Mouse (Mus musculus): ENCODE measurements around the gene Mypop.

Mypop gene

DNA sequence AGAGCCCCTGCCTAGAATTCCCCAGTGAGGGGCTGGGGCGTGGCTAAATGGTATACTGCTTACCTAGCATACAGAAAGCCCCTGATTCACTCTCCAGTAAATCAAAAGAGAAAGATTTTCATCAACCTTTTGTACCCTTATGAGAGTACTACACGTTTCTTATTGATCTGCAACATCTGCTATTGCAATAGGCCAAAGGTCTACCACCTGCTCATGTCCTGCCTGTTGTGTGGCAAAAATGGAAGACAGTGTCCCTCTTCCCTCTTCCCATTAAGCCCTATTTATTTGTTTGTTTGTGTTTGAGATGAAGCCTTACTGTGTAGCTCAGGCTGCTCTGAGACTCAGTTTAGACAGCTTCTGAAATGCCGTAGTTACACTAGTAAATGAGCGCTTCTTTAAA is 25.0 kb downstream of the Mypop start:
- in situ Hi-C loops (cut with MboI, MseI) = loop anchor here (25.0 kb wide), 1 partner anchor 921 kb away; no protein-coding TSS in a partner anchor

DNA sequence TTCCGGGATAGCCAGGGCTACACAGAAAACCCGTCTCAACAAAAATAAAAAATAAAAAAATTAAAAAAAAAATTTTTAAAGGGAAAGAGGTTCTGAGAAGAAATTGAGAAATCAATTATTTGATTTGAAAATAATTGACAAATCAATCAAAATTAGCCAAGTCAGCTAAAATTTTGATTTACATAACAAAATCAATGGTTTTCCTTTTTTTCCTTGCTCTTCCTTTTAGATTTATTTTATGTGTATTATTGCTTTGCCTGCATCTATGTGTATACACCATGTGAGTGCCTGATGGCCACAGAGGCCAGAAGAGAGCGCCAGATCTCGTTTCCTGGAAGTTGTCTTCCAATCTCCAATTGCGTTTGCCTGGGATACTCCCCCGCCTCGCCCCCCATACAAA is 26.9 kb downstream of the Mypop start:
- in situ Hi-C loops (cut with MboI, MseI) = loop anchor here (25.0 kb wide), 1 partner anchor 919 kb away; no protein-coding TSS in a partner anchor

DNA sequence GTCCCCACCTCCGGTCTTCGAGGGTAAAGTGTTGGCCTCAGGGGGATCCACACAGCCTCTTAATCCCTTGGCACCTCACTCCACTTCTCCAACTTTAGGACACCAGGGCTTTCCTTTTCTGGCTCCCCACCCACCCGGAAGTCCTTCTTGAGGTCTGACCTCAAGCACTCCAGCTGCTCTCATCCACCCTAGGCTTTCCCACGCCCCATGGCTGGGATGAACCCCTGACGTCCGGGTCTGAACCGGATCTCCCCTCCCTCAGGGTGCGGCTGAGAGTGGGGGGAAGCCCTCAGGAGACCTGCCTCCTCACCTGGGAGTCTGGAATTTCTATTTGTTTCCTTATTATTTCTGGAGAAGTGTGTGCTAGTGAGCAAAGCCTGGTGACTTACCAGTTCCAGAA is 30.0 kb downstream of the Mypop start:
- in situ Hi-C loops (cut with MboI, MseI) = loop anchor here (25.0 kb wide), 1 partner anchor 916 kb away; no protein-coding TSS in a partner anchor

DNA sequence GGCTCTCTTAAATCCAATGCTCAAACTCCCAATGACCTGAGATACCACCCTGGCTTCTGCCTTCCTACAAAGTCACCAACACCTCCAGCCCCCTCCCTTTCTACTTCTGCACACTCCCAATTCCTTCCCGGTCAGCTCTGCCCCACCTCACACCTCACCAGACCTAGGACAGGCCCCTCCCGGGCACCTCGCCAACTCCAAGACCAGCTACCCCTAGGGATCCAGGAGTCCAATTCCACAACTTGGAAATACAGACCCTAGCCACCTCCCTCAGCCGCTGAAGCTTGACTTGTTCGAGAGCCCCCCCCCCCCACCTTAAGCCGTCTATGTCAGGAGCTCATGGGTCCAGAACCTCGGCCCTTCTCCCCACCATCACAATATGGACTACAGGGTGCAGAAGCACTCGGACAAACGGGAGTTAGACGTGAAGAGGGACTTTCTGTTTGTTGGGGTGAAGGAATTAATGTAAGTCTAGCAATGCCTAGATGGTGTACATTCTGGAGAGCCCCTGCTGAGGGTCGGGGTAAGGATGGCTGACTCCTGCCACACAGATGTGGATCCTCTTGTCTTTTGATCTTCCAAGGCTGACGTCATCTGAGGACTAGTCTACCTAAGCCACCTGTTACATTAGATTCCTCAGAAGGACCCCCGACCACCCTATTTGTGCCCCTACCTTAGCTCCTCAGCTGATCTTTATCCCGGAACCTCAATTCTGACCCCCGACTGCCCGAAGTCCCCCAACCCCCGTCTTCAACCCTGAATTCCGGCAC is 31.3 kb downstream of the Mypop start:
- in situ Hi-C loops (cut with MboI, MseI) = loop anchor here (25.0 kb wide), 1 partner anchor 915 kb away; no protein-coding TSS in a partner anchor

DNA sequence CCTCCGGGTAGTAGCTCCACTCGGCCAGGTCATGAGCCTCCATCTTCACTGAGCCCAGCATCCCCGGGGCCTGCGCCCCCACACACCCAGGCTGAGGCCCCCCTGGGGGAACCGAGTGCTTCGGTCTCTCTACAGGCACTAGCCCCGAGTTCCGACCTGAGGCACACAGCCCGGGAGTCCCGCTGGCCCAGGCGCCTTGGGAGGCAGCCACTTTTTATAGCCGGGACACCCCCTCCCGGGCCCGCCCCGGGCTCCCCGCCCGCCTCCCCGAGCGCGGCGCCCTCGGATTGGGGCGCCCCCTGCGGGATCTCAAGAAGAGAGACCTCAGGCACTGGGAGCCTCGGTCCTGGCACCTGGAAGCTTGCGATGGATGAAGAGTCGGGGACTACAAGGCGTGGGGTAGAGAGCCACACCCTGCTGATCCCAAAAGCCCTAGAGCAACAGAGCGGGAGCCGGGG is 32.3 kb downstream of the Mypop start, which contains the start of gene Foxa3:
Gene Foxa3 (minus strand): TSS at position 182 of the 458 bp plus-strand sequence.
- in situ Hi-C loops (cut with MboI, MseI) = loop anchor here (25.0 kb wide), 1 partner anchor 914 kb away; no protein-coding TSS in a partner anchor

DNA sequence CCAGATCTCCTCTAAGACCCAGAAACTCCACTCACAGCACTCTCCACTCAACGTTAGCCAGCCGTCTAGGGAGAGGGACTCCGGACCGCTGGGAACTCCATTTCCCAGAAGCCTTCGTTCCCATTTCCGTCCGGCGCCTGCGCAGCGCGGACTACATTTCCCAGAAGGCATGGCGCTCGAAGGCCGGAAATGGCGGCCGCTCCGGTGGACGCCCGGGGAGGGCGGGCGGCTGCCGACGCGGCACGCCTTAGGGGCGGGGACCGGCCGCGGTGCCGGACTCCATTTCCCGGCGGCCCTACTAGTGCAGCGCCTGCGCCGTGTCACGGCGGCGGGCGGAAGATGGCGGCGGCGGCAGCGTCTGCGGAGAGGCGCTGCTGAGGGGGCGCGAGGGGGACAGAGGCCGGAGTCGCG is 33.1 kb downstream of the Mypop start, which contains the start of gene Sympk:
Gene Sympk (plus strand): TSS at position 282 of the 411 bp plus-strand sequence.
- in situ Hi-C loops (cut with MboI, MseI) = loop anchor here (25.0 kb wide), 1 partner anchor 913 kb away; no protein-coding TSS in a partner anchor

DNA sequence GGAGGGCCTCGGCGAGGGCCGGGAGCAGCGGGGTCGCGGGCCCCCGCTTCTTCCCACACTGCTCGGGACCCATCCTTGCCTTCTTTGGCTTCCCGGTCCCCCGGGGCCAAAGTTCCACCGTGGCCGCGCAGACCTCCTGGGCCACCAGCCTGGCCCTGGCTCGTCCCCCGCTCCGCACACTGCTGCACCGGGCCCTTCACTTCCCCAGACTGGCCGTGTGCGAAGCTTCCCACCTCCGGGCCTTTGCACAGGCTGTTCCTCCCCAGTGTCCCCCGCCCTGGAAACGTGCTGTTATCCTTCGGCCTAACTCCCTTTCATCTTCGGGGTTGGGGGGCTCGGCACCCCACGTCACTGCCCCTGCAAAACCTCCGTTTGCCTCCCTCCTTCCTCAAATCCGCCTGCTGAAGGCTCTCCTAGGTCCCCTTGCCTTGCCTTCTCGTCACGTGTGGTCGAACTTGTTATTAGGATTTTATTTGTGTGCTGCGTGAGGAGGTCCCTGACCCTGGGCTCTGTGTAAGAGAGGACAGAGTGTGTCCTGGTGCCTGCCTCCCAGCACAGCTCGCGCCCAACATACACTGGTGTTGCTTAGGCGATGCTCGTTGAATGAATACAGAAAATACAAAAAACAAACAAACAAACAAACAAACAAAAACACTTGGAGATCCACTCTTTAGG is 33.7 kb downstream of the Mypop start:
- in situ Hi-C loops (cut with MboI, MseI) = loop anchor here (25.0 kb wide), 1 partner anchor 913 kb away; no protein-coding TSS in a partner anchor

DNA sequence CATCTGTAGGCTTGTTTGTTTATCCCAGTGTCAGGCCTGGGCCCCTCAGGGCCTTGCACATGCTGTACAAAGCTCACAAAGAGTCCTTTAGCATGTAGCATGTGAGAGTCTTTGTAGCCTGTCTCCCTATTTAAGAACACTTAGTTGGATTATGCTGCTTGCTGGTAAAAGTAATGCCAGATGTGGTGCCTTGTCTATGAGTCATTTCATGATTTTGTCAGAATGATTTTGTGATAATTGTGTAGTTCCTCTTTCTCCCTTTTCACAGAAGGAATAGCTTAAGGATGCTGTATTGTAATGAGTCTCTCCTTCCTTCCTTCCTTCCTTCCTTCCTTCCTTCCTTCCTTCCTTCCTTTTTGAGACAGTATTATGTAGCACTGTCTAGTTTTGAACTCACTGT is 37.0 kb downstream of the Mypop start:
- in situ Hi-C loops (cut with MboI, MseI) = no loop called here

DNA sequence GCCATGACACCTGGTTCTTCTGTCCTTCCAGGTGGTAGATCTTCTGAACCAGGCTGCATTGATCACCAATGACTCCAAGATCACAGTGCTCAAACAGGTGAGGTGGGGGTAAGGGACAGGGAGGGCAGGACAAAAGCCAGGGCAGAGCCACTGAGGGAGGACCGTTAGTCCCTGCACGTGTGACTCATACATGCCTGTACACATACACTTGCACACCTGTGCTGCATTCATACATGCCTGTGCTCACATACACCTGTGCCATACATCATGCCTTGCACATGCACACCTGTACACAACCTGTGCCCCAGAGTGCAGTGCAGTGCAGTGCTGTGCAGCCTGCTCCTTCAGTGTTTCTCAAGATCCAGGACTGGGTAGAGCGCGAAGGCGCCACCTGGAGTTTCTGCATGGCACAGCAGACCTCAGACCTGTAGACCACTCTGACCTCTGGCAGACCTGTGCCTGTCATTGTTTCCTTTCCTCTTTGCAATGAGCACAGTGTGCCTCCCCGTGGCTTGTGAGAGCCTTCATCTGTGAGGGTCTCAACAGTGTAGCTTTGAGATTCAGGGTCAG is 38.1 kb downstream of the Mypop start:
- in situ Hi-C loops (cut with MboI, MseI) = no loop called here

DNA sequence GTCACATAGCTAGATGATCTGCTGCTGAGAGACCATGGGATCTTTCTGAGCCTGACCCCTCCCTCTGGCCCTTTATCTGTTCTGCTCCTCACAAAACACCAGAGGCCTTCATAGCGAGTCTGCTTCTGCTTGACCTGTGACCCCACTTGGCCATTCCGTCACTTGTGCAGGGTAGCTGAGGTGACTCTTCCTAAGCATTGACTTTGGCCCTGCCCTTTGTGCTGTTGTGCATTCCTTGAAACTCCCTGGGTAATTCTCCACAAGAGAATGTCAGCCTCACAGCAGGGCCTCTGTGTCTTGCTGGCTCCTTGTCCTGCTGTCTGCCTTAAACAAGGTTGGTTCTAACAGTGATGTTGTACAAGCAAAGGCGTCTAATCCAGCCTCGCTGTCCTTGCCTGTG is 40.6 kb downstream of the Mypop start:
- in situ Hi-C loops (cut with MboI, MseI) = no loop called here

DNA sequence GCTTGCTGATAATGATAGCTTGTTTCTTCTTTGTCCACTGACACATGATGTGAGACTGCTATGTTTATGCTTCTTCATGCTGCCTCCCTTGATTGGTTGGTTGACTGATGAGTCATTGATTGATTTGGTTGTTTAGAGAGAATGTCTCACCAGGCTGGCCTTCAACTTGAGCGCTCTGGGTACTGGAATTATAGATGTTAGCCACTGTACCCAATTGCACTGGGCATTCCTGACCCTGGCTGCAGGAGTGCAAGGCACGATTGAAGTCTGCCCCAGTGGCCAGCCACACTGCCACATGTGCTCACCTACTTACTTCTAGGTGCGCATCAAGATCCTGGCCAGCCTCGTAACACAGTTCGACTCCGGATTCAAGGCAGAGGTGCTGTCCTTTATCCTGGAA is 53.6 kb downstream of the Mypop start:
- in situ Hi-C loops (cut with MboI, MseI) = no loop called here

DNA sequence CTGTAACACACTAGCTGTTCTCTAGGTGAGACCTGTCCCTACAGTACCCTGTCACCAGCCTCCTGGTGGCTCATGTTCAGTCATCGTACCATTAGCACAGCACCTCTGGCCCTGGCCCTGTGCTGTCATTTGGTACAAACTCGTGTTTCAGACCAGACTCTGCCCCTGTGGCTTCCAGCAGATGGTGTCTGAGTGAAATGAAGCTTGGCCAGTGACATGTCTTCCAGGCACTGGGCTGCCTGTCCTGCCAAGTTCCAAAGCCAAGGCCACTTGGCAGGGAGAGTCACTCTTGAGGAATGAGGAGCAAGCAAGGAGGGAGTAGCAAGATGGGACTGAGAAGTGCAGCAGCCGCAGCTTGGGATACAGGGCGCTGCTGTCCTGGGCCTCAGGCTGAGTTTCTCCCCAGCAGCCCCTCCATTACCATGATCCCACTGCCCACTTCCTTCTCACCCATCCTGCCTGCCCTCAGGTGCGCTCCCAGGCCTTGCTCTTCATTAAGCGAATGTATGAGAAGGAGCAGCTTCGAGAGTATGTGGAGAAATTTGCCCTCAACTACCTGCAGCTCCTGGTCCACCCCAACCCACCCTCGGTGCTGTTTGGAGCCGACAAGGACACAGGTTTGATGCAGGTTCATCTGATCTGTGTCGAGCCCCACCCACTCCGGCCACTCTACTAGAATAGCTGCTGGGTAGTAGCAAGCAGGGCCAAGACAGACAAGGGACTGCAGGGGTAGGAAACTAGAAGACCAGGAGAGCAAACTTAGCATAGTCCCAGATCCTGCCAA is 55.4 kb downstream of the Mypop start:
- in situ Hi-C loops (cut with MboI, MseI) = no loop called here

DNA sequence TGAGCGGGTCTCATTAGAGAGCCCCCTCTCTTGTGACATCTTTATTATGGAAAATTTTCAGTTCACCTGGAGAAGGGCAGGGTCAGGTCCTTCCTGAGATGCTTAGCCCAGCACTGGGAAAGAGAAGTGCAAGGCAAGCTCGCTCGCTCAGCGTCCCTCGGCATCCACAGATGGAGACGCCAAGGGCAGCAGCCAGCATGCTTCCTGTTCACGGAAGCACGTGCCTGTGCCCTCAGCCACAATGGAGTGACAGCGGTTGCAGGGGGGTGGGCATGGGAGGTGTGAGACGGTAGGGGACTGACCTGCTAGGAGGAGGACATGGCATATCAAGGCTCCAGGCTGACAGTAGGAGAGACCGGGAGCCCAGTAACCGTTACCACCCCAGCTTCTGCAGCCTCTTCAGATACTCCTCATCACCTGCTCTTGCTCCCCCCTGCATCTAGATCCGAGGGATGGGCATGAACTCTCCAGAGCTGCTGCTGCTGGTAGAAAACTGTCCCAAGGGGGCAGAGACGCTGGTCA is 57.0 kb downstream of the Mypop start:
- in situ Hi-C loops (cut with MboI, MseI) = no loop called here

DNA sequence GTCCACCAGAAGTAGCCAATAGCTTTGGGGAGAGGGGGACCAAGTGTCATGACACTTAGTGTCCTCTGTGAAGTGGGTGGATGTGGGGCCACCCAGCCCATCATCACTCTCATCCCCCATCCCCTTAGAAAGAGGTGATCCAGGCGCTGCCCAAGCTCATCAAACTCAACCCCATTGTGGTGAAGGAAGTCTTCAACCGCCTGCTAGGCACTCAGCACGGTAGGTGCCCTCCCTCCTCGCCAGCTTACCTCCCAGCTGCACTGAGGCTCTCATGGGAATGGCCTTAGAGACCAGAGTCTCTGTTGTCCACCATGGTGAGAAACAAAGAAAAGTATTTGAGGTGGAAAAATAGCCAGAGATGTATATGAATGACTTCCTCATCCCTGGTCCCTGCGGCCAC is 58.2 kb downstream of the Mypop start:
- in situ Hi-C loops (cut with MboI, MseI) = no loop called here

DNA sequence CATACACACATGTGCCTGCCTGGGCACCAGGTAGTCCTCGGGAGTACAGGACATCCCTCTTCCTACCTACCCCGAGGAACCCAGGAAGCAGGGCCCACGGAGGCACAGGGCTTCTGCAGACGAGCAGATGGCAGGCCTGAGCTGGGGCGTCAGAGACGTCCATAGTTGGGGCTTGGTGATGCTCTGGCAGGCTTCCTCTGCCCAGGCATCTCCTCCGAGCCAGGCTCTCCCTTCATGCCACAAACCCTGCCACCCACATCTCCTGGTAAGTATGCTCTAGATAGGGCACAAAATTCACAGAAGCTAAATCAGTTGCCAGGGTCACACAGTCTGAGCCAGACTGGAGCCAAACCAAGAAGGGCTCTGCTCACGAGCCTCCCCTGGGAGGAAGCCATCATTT is 59.1 kb downstream of the Mypop start:
- in situ Hi-C loops (cut with MboI, MseI) = no loop called here

DNA sequence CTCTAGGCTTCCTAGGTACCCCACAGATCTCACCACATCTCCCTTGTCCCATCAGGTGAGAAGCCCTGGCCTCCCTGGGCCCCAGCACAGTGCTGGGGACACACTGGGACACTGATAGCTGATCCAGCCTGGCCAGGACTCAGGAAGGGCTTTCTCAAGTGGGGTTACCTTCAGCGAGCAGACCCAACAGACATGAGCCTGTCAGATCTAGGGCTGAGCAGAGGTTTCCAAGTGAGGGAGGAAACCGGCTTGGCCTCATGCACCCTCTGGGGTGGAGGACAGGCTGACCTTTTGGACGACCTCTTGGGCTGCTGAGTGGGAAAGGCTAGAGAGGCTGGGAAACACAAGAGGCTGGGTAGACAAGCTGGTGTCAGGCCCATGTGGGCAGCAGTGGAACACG is 60.1 kb downstream of the Mypop start:
- in situ Hi-C loops (cut with MboI, MseI) = no loop called here
